Mouse (Mus musculus) lung, embryonic 14.5 days (tissue): ENCODE results near the gene Ttll5. TPM values are rescaled to one million over a fixed set of nuclear protein-coding genes. Genes with fewer than 3 reads are reported as not detected.

Source experiments
- ATAC-seq: fragments of 200-750 bp; cut with Nextera tagmentation; 2 replicates; pipeline ENCODE4 v1.8.0; 2017; ENCODE audit warnings: mild to moderate bottlenecking, moderate TSS enrichment, moderate library complexity; ENCODE audit not compliant: insufficient read depth
- DNase-seq: peaks from one replicate; pipeline ENCODE4 v3.0.0-alpha.2; 2015
- H3K27ac ChIP-seq: fragments of 300-500 bp; sonication (generic); 2 replicates; pipeline ENCODE4 v1.5.1; 2014; ENCODE audit warnings: low read depth, mild to moderate bottlenecking, moderate library complexity
- H3K27me3 ChIP-seq: fragments of 300-500 bp; sonication (generic); 2 replicates; pipeline ENCODE4 v1.6.1; 2014; ENCODE audit warnings: low read length, control low read depth; ENCODE audit not compliant: insufficient read depth
- H3K36me3 ChIP-seq: fragments of 300-500 bp; sonication (generic); 2 replicates; pipeline ENCODE4 v1.6.1; 2014; ENCODE audit warnings: control low read depth; ENCODE audit not compliant: insufficient read depth
- H3K4me1 ChIP-seq: fragments of 300-500 bp; sonication (generic); 2 replicates; pipeline ENCODE4 v1.6.1; 2014; ENCODE audit warnings: antibody characterized with exemption, control low read depth; ENCODE audit not compliant: insufficient read depth
- H3K4me2 ChIP-seq: fragments of 300-500 bp; sonication (generic); 2 replicates; pipeline ENCODE4 v1.6.1; 2014; ENCODE audit warnings: mild to moderate bottlenecking
- H3K4me3 ChIP-seq: fragments of 300-500 bp; sonication (generic); 2 replicates; pipeline ENCODE4 v1.5.1; 2014; ENCODE audit warnings: low read depth, low read length
- H3K9ac ChIP-seq: fragments of 300-500 bp; sonication (generic); 2 replicates; pipeline ENCODE4 v1.6.1; 2014
- H3K9me3 ChIP-seq: fragments of 300-500 bp; sonication (generic); 2 replicates; pipeline ENCODE4 v1.6.1; 2016; ENCODE audit warnings: low read depth, low read length, control low read depth
- CTCF ChIP-seq: IDR thresholded peaks from 2 replicates; pipeline ENCODE4 v1.5.1; 2016; ENCODE audit warnings: antibody characterized with exemption, low read depth
- WGBS: fragments of 180-500 bp; shearing (Covaris S2); extraction: QIAGEN DNeasy Blood & Tissue Kit; methylation state at CpG from one replicate; pipeline ENCODE4 v1.1.7; 2014; 5-methylcytosine and 5-hydroxymethylcytosine counted together
- polyA plus RNA-seq: library from polyadenylated mRNA; unstranded; fragments of >200 nt; fragmentation: Nextera tagmentation; extraction: Ambion mirVana; gene quantifications from 2 replicates; pipeline ENCODE4 v1.2.1, GENCODE M21; 2014

Gene Ttll5
- polyA plus RNA-seq, 1 experiment from 2014 or later, result 21.3 TPM

- no peak for ATAC-seq
- Histone ChIP-seq H3K9ac (no peak overlapping the region), H3K27me3 (no peaks in the 10 kb centered on the region), H3K4me1 (peaks cover 5% of the 10 kb centered on the region), H3K4me2 (no peak overlapping the region), H3K4me3 (no peak overlapping the region), H3K27ac (no peak overlapping the region), H3K9me3 (no peaks in the 10 kb centered on the region), H3K36me3 (0 out of 2 replicates have a peak, but pooled peaks cover 7% of the 10 kb centered on the region)
- 55% methylated on average over 5 of the region's 5 CpGs for WGBS
- TF ChIP-seq CTCF, result no peak
- DNase-seq, result no peak
These were observed 192.9 kb downstream of the Ttll5 start for GRCm38 (mm10) chr12:86017360-86017759.

GRCm38 (mm10) chr12:86021583-86021982 is 197.1 kb downstream of the Ttll5 start:
- Histone ChIP-seq H3K4me1 (peaks cover 12% of the 10 kb centered on the region), H3K4me2 (no peak overlapping the region), H3K36me3 (no peaks in the 10 kb centered on the region), H3K4me3 (no peak overlapping the region), H3K9me3 (no peaks in the 10 kb centered on the region), H3K9ac (no peak overlapping the region), H3K27me3 (no peaks in the 10 kb centered on the region), H3K27ac (peak overlapping the region; percentile 75)
- ATAC-seq (no peak), DNase-seq (no peak)
- WGBS, result 50% methylated on average over 6 of the region's 6 CpGs
- TF ChIP-seq CTCF, result no peak

DNA sequence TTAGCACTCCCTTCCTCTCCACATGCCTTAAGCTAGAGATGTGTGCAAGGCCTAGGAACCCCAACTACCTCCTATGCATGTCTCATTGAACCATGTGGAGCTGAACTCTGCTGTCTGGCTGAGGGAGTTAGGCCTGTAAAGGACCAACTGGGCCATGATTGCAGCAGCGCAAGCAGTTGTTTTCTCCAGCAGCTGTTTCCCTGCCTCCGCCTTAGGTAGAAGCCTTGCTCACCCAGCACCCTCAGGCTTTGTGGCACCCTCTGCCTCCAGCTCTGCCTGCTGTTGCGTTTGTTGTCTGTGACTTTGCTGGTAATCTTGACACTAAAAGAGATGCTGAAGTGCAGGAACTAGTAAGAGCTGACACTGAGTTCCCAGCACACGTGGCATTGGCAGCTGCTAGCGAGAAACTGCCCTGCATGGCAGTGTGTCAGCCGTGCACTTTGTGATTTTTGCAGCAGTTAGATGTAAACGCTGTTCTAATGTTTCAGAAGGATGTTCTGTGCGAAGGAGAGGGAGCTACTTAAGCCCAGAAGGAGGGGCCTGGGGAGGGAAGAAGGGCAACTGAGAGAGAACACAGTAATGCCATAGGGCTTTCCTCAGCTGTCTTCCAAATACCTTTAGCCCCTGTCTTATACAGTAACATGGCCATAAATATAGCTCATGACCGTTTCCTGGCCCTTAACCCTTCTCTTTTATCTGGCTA is 198.0 kb downstream of the Ttll5 start:
- DNase-seq (peak; percentile 38), ATAC-seq (0 out of 2 replicates have a peak, but pooled peaks have one; percentile 13)
- Histone ChIP-seq H3K27me3 (no peaks in the 10 kb centered on the region), H3K9me3 (no peaks in the 10 kb centered on the region), H3K27ac (peak overlapping the region; percentile 75), H3K9ac (no peak overlapping the region), H3K4me1 (peaks cover 12% of the 10 kb centered on the region), H3K4me2 (no peak overlapping the region), H3K36me3 (no peaks in the 10 kb centered on the region), H3K4me3 (no peak overlapping the region)
- TF ChIP-seq CTCF, result no peak
- WGBS, result 44% methylated on average over 9 of the region's 9 CpGs

DNA sequence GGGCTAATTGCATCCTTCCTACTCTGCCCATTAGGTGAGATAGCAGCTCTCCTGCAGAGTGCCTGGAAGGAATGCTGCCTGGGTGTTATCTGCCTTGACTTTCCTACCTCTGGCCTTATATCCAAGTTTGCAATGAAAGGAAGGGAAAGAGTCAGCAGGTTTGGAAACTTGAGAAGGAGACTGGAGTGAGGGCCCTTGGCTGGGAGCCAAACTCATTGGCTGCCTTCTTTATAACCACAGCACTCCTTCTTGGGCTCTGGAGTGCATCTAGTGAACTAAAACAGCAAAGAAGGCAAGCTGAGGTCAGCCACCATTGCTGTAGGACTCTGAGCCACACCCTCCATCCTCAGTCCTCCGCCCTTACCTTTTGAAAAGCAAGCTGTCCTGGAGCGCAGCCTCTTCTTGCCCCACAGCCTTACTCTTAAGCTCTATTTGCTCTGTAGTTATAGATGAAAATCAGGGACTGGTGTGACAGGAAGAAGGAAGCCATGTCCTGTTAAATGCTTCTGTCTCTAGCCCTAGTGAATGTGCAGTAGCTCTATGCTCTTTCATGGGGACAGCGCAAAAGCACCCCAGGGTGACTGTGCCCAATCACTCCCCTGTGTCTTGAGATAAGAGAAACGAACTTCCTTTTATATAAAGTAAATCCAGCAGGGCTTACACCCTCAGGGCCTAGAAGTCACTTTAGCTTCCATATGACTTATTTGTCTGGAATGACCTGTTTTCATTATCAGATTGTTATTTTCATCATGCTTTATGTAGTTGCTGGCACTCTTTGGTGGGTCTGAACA is 198.8 kb downstream of the Ttll5 start:
- no peaks in the 10 kb centered on the region for H3K9me3 ChIP-seq
- H3K4me1 ChIP-seq, result peaks cover 12% of the 10 kb centered on the region
- H3K4me2 ChIP-seq, result no peak overlapping the region
- peak; percentile 91 for DNase-seq
- WGBS, result 47% methylated on average over 4 of the region's 4 CpGs
- H3K27me3 ChIP-seq, result no peaks in the 10 kb centered on the region
- TF ChIP-seq CTCF, result no peak
- ATAC-seq, result peak; percentile 73
- no peak overlapping the region for H3K9ac ChIP-seq
- H3K4me3 ChIP-seq, result no peak overlapping the region
- H3K36me3 ChIP-seq, result no peaks in the 10 kb centered on the region
- H3K27ac ChIP-seq, result peak overlapping the region; percentile 75

DNA sequence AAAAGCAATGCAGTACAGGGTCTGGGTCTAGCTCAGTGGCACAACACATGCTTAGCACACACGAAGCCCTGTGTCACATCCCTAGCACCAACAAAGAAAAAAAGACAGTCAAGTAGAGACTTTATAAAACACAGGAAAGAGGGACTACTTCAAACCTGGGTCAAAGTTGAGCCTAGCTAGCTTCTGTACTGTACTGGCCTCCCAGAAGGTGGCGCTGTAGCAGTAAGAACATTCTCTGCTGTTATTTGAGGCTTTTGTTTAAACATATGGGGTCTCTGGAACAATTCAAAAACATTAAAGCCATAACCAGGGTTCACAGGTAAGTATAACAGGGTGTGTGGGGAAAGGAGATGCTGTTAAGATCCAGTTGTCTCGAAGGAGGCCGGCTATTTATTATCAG is 200.0 kb downstream of the Ttll5 start:
- H3K27me3 ChIP-seq, result no peaks in the 10 kb centered on the region
- peaks cover 12% of the 10 kb centered on the region for H3K4me1 ChIP-seq
- H3K4me2 ChIP-seq, result no peak overlapping the region
- 56% methylated on average over 4 of the region's 4 CpGs for WGBS
- no peak overlapping the region for H3K4me3 ChIP-seq
- DNase-seq (peak; percentile 69), ATAC-seq (no peak)
- H3K9me3 ChIP-seq, result no peaks in the 10 kb centered on the region
- peak; percentile 64 for TF ChIP-seq CTCF
- H3K9ac ChIP-seq, result no peak overlapping the region
- H3K27ac ChIP-seq, result peak overlapping the region; percentile 13; the same call in 1 of the 2 replicates
- H3K36me3 ChIP-seq, result no peaks in the 10 kb centered on the region

DNA sequence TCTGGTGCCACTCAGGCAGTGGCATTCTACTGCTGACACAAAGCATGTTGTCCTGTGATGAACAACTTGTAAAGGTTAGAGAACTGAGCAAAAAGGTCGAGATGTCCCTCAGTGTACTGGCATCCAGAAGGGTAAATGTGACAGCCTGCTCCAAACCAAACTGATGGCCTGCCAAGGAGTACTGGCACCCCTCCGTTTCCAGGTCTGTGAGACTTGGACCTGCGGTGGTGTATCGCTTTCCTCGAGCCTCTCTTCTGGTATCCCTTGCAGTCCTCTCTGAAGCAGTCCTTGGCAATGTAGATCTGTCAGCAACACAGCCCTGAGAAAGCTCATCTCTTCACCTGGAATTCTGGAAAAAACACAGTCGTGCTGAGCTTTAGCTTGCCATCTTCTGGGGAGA is 201.0 kb downstream of the Ttll5 start:
- no peak overlapping the region for H3K27ac ChIP-seq
- DNase-seq (no peak), ATAC-seq (no peak)
- no peak for TF ChIP-seq CTCF
- no peaks in the 10 kb centered on the region for H3K36me3 ChIP-seq
- H3K27me3 ChIP-seq, result no peaks in the 10 kb centered on the region
- peaks cover 12% of the 10 kb centered on the region for H3K4me1 ChIP-seq
- WGBS, result 85% methylated on average over 6 of the region's 6 CpGs
- no peak overlapping the region for H3K4me3 ChIP-seq
- no peaks in the 10 kb centered on the region for H3K9me3 ChIP-seq
- no peak overlapping the region for H3K4me2 ChIP-seq
- no peak overlapping the region for H3K9ac ChIP-seq

DNA sequence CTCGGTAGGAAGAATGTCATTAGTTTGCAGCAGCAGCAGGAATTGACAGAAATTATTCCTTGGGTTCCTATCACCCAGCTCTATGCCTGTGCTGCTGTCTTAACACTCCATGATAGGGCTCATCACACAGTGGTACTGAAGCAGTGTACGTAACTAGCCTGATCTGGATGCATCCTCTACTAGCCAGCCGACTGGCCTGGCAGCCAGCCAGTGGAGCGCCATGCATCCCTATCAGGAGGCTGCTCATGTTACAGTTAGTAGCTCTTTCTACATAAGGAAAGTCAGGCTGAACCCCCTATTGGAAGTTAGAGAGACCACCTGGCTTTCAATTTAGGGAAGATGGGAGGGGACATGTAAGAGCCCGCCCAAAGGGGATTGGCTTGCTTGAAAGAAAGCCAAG is 202.5 kb downstream of the Ttll5 start:
- Histone ChIP-seq H3K27ac (no peak overlapping the region), H3K4me3 (no peak overlapping the region), H3K36me3 (no peaks in the 10 kb centered on the region), H3K9ac (no peak overlapping the region), H3K27me3 (no peaks in the 10 kb centered on the region), H3K4me1 (peaks cover 11% of the 10 kb centered on the region), H3K4me2 (no peak overlapping the region), H3K9me3 (no peaks in the 10 kb centered on the region)
- 40% methylated on average over 5 of the region's 5 CpGs for WGBS
- DNase-seq (peak; percentile 85), ATAC-seq (peak; percentile 76)
- no peak for TF ChIP-seq CTCF
